17 mouse cellular contexts compared by ENCODE assay signal in the genomic region with DNA sequence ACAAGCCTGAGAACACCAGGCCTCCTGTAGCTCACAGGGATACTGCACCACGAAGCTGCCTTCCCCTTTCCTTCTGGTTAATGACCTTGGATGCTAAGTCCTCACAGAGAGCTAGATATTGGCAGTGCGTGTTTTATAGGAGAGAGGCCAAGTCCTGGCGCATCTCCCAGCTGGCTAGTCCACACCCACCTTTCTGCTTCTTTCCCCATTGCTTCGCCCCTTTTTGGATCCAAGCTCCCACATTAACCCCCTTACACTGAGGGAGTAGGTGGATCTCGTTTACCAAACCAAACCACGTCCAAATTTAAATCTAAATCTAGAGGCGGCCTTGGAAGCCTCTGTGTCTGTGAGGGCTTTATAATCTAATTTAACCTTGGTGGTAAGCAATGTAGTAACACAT.
DNase-seq lines count a peak whose midpoint lies in the region; TF ChIP-seq lines count a peak whose summit lies in the region.
"Had no signal": no experiment of that assay in that cellular context is flagged by ENCODE, and none has a peak within 500 bp of the region (broad histone marks: within the 10 kb centered on the region; RNA-seq: fewer than 3 reads in every experiment).

No protein-coding gene starts in this region.

- H3K27ac ChIP-seq in gastrocnemius, adult 2 months, result no peak overlapping the region
- H3K27ac ChIP-seq: forebrain, embryonic 10.5 days; kidney, postnatal 0 days; neural tube, embryonic 13.5 days had no signal

- H3K4me3 ChIP-seq in gastrocnemius, adult 2 months, result no peak overlapping the region
- H3K4me3 ChIP-seq: forebrain, embryonic 10.5 days; megakaryocyte, embryonic 14.5 days; neural tube, embryonic 13.5 days had no signal

- TF ChIP-seq CTCF in gastrocnemius, adult 2 months (IDR thresholded peaks at IDR 0.05), result no peak

- intact Hi-C loops in gastrocnemius, adult 2 months (cut with DNase I), result no loop called here
- intact Hi-C loops in left cerebral cortex, postnatal 4 days (cut with DNase I), result no loop called here

- DNase-seq in gastrocnemius, adult 2 months, result peak; percentile 40
- DNase-seq in gastrocnemius, postnatal 25 days, result no peak
- DNase-seq in left cerebral cortex, postnatal 4 days, result peak; percentile 74
- no peak for DNase-seq in left cerebral cortex, adult 9 months (ENCODE audit: low spot score in 2 of 2)
- DNase-seq in urinary bladder, postnatal 14 days (ENCODE audit: low spot score), result peak; percentile 16
- no peak for DNase-seq in urinary bladder, postnatal 10 days (ENCODE audit: low spot score)
- peak; percentile 53 for DNase-seq in telencephalon, adult 2 months (ENCODE audit: low read depth, low spot score)
- DNase-seq: adrenal gland, adult 8-10 months; cerebellum, adult 11 months; heart, adult 11 months; kidney, adult 11 months; lung, adult 18-20 months; midbrain, embryonic 14.5 days had no signal

Comparison
In these comparisons a context has a peak if more than half of its experiments do, and no peak if none do; other contexts are left out.
1. DNase-seq: peak in gastrocnemius, adult 2 months (single experiment), left cerebral cortex, postnatal 4 days (single experiment), urinary bladder, postnatal 14 days (single experiment) and telencephalon, adult 2 months (single experiment); none in gastrocnemius, postnatal 25 days (single experiment), left cerebral cortex, adult 9 months (0 of 2) and urinary bladder, postnatal 10 days (single experiment).